Mouse (Mus musculus) stomach, postnatal 0 days (tissue): ENCODE measurements around the gene Fndc7. TPM values are rescaled to one million over a fixed set of nuclear protein-coding genes. Genes with fewer than 3 reads are reported as not detected.

Experiments
- ATAC-seq: fragments of 200-750 bp; cut with Nextera tagmentation; 2 replicates; pipeline ENCODE4 v1.8.0; 2017; ENCODE audit not compliant: low FRiP score, low TSS enrichment
- DNase-seq: peaks from one replicate; pipeline ENCODE4 v3.0.0-alpha.2; 2016; ENCODE audit warnings: low spot score
- H3K27ac ChIP-seq: fragments of 300-500 bp; sonication (generic); replicated peaks from 2 replicates; pipeline ENCODE4 v1.5.1; 2014; ENCODE audit warnings: mild to moderate bottlenecking, control low read depth
- H3K27me3 ChIP-seq: fragments of 300-500 bp; sonication (generic); 2 replicates; pipeline ENCODE4 v1.6.1; 2014; ENCODE audit warnings: low read length; ENCODE audit not compliant: control insufficient read depth, insufficient read depth
- H3K36me3 ChIP-seq: fragments of 300-500 bp; sonication (generic); 2 replicates; pipeline ENCODE4 v1.6.1; 2014; ENCODE audit warnings: low read length, mixed read lengths; ENCODE audit not compliant: control insufficient read depth, insufficient read depth
- H3K4me1 ChIP-seq: fragments of 300-500 bp; sonication (generic); replicated peaks from 2 replicates; pipeline ENCODE4 v1.6.1; 2014; ENCODE audit warnings: antibody characterized with exemption; ENCODE audit not compliant: control insufficient read depth, insufficient read depth
- H3K4me2 ChIP-seq: fragments of 300-500 bp; sonication (generic); replicated peaks from 2 replicates; pipeline ENCODE4 v1.6.1; 2014; ENCODE audit warnings: low read depth, mild to moderate bottlenecking, control low read depth, moderate library complexity
- H3K4me3 ChIP-seq: fragments of 300-500 bp; sonication (generic); 2 replicates; pipeline ENCODE4 v1.5.1; 2014; ENCODE audit warnings: low read depth, low read length, control low read depth
- H3K9ac ChIP-seq: fragments of 300-500 bp; sonication (generic); 2 replicates; pipeline ENCODE4 v1.6.1; 2014; ENCODE audit warnings: mild to moderate bottlenecking, low read length, control low read depth, mixed read lengths
- H3K9me3 ChIP-seq: fragments of 300-500 bp; sonication (generic); 2 replicates; pipeline ENCODE4 v1.6.1; 2016; ENCODE audit warnings: low read length; ENCODE audit not compliant: control insufficient read depth
- CTCF ChIP-seq: IDR thresholded peaks from 2 replicates; pipeline ENCODE4 v1.5.1; 2016; ENCODE audit warnings: antibody characterized with exemption, low read depth, mild to moderate bottlenecking, moderate library complexity
- EP300 ChIP-seq: optimal IDR thresholded peaks from 2 replicates; pipeline ENCODE3; 2016; ENCODE audit warnings: antibody characterized with exemption
- WGBS: fragments of 180-500 bp; shearing (Covaris S2); extraction: QIAGEN DNeasy Blood & Tissue Kit; methylation state at CpG from one replicate; pipeline ENCODE4 v1.1.7; 2014; 5-methylcytosine and 5-hydroxymethylcytosine counted together
- polyA plus RNA-seq: library from polyadenylated mRNA; unstranded; fragments of >200 nt; fragmentation: Nextera tagmentation; extraction: Ambion mirVana; gene quantifications from 2 replicates; pipeline ENCODE4 v1.2.1, GENCODE M21; 2015

Gene Fndc7
- polyA plus RNA-seq, 1 experiment from 2014 or later, result 0.28 TPM

- no peak for TF ChIP-seq EP300
- no peak for TF ChIP-seq CTCF
- Histone ChIP-seq H3K36me3 (no peaks in the 10 kb centered on the region), H3K4me2 (no peak overlapping the region), H3K27me3 (no peaks in the 10 kb centered on the region), H3K4me1 (no peaks in the 10 kb centered on the region), H3K9ac (no peak overlapping the region), H3K4me3 (no peak overlapping the region), H3K9me3 (no peaks in the 10 kb centered on the region), H3K27ac (no peak overlapping the region)
- DNase-seq (no peak), ATAC-seq (no peak)
- 83% methylated on average over 1 of the region's 1 CpGs for WGBS
Measured at GRCm38 (mm10) chr3:108921822-108922221, 32.0 kb upstream of the Fndc7 start.

GRCm38 (mm10) chr3:108920442-108921070 is 30.7 kb upstream of the Fndc7 start:
- Histone ChIP-seq H3K27ac (no peak overlapping the region), H3K4me2 (no peak overlapping the region), H3K27me3 (no peaks in the 10 kb centered on the region), H3K36me3 (no peaks in the 10 kb centered on the region), H3K9me3 (no peaks in the 10 kb centered on the region), H3K9ac (no peak overlapping the region), H3K4me1 (no peaks in the 10 kb centered on the region), H3K4me3 (no peak overlapping the region)
- WGBS, result 79% methylated on average over 3 of the region's 3 CpGs
- DNase-seq (no peak), ATAC-seq (no peak)
- TF ChIP-seq EP300, result no peak
- TF ChIP-seq CTCF, result no peak

GRCm38 (mm10) chr3:108918852-108919251 is 29.0 kb upstream of the Fndc7 start:
- no peak for DNase-seq
- Histone ChIP-seq H3K27me3 (no peaks in the 10 kb centered on the region), H3K9me3 (no peaks in the 10 kb centered on the region), H3K36me3 (no peaks in the 10 kb centered on the region), H3K9ac (no peak overlapping the region), H3K27ac (no peak overlapping the region), H3K4me2 (no peak overlapping the region), H3K4me1 (no peaks in the 10 kb centered on the region), H3K4me3 (no peak overlapping the region)
- 86% methylated on average over 1 of the region's 1 CpGs for WGBS
- no peak for TF ChIP-seq EP300
- TF ChIP-seq CTCF, result no peak
- ATAC-seq, result no peak

GRCm38 (mm10) chr3:108917986-108918385 is 28.2 kb upstream of the Fndc7 start:
- TF ChIP-seq EP300 (no peak), CTCF (no peak)
- 66% methylated on average over 3 of the region's 3 CpGs for WGBS
- no peak for ATAC-seq

GRCm38 (mm10) chr3:108916857-108917256 is 27.0 kb upstream of the Fndc7 start:
- 19% methylated on average over 4 of the region's 4 CpGs for WGBS
- Histone ChIP-seq H3K4me3 (no peak overlapping the region), H3K4me2 (no peak overlapping the region), H3K27ac (no peak overlapping the region), H3K27me3 (no peaks in the 10 kb centered on the region), H3K9ac (no peak overlapping the region), H3K36me3 (no peaks in the 10 kb centered on the region), H3K4me1 (no peaks in the 10 kb centered on the region), H3K9me3 (no peaks in the 10 kb centered on the region)
- DNase-seq (no peak), ATAC-seq (no peak)
- TF ChIP-seq EP300, result no peak
- no peak for TF ChIP-seq CTCF

More at GRCm38 (mm10) chr3:108917986-108918385, 28.2 kb upstream of the Fndc7 start:
- no peaks in the 10 kb centered on the region for H3K27me3 ChIP-seq
- H3K4me2 ChIP-seq, result no peak overlapping the region
- no peak overlapping the region for H3K9ac ChIP-seq
- no peak for DNase-seq
- no peak overlapping the region for H3K27ac ChIP-seq
- H3K36me3 ChIP-seq, result no peaks in the 10 kb centered on the region
- H3K9me3 ChIP-seq, result no peaks in the 10 kb centered on the region
- H3K4me3 ChIP-seq, result no peak overlapping the region
- no peaks in the 10 kb centered on the region for H3K4me1 ChIP-seq

GRCm38 (mm10) chr3:108915999-108916398 is 26.2 kb upstream of the Fndc7 start:
- H3K4me2 ChIP-seq, result no peak overlapping the region

More at GRCm38 (mm10) chr3:108915999-108916398, 26.2 kb upstream of the Fndc7 start:
- no peak for TF ChIP-seq EP300
- H3K4me1 ChIP-seq, result no peaks in the 10 kb centered on the region
- H3K27ac ChIP-seq, result no peak overlapping the region
- ATAC-seq, result no peak
- no peaks in the 10 kb centered on the region for H3K27me3 ChIP-seq
- DNase-seq, result no peak
- no peaks in the 10 kb centered on the region for H3K9me3 ChIP-seq
- H3K4me3 ChIP-seq, result no peak overlapping the region
- no peak overlapping the region for H3K9ac ChIP-seq
- WGBS, result 68% methylated on average over 1 of the region's 1 CpGs
- no peaks in the 10 kb centered on the region for H3K36me3 ChIP-seq
